Mouse (Mus musculus) brain, adult 2 months (tissue): ENCODE data around the gene Slc4a1.

Experiments
- DNase-seq: peaks from one replicate; pipeline ENCODE4 v3.0.0; 2011; ENCODE audit warnings: low read depth, low spot score

Slc4a1 gene

GRCm38 (mm10) chr11:102327250-102327649 lies 38.8 kb downstream of the Slc4a1 start:
- DNase-seq: peak; percentile 53

GRCm38 (mm10) chr11:102323516-102323915 lies 42.5 kb downstream of the Slc4a1 start:
- DNase-seq: no peak

GRCm38 (mm10) chr11:102321931-102322330 lies 44.1 kb downstream of the Slc4a1 start:
- DNase-seq: no peak

- DNase-seq: peak; percentile 93
Measured at GRCm38 (mm10) chr11:102320686-102321005, 45.4 kb downstream of the Slc4a1 start.

GRCm38 (mm10) chr11:102319941-102320685 lies 45.9 kb downstream of the Slc4a1 start:
- peak; percentile 99 for DNase-seq

- DNase-seq: peak; percentile 97
Measured at GRCm38 (mm10) chr11:102319410-102319792, 46.6 kb downstream of the Slc4a1 start, which contains the start of gene Ubtf. Gene Ubtf (minus strand): TSS chr11:102319742.

GRCm38 (mm10) chr11:102318576-102319409 lies 47.2 kb downstream of the Slc4a1 start:
- peak; percentile 79 for DNase-seq

GRCm38 (mm10) chr11:102317901-102318575 lies 48.0 kb downstream of the Slc4a1 start:
- peak; percentile 79 for DNase-seq

GRCm38 (mm10) chr11:102317298-102317900 lies 48.6 kb downstream of the Slc4a1 start:
- DNase-seq: peak; percentile 76

- DNase-seq: peak; percentile 93
Measured at GRCm38 (mm10) chr11:102316572-102317297, 49.3 kb downstream of the Slc4a1 start.

GRCm38 (mm10) chr11:102315690-102316571 lies 50.1 kb downstream of the Slc4a1 start:
- DNase-seq: peak; percentile 50

GRCm38 (mm10) chr11:102314321-102314720 lies 51.7 kb downstream of the Slc4a1 start:
- no peak for DNase-seq

GRCm38 (mm10) chr11:102312586-102312985 lies 53.4 kb downstream of the Slc4a1 start:
- no peak for DNase-seq

GRCm38 (mm10) chr11:102311966-102312365 lies 54.0 kb downstream of the Slc4a1 start:
- DNase-seq: no peak

GRCm38 (mm10) chr11:102310768-102311695 lies 55.0 kb downstream of the Slc4a1 start:
- DNase-seq: no peak

- DNase-seq: no peak
Measured at GRCm38 (mm10) chr11:102309821-102310617, 56.0 kb downstream of the Slc4a1 start.

GRCm38 (mm10) chr11:102308979-102309378 lies 57.0 kb downstream of the Slc4a1 start:
- DNase-seq: peak; percentile 98

- DNase-seq: no peak
Measured at GRCm38 (mm10) chr11:102308104-102308503, 57.9 kb downstream of the Slc4a1 start.
